25 mouse cellular contexts compared by ENCODE assay signal in the genomic region with DNA sequence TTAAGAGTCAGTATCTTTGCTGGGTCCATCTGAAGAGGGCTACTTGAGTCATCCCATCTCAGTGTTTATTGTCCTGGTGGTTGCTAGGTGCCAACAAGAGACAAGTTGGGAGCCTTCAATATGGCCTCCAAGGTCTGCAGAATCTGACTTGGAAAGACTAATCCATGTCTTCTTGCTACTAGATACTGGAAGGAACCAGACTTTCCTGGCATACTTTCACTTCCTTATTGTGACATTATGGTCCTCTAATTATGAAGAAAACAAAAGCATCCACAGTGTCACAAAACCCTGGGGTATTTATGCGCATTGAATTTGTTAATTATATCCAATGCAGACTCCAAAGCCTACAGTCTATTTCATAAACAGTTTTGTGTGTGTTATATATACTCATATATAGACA.
"Had no signal": no experiment of that assay in that cellular context is flagged by ENCODE, and none has a peak within 500 bp of the region (broad histone marks: within the 10 kb centered on the region; RNA-seq: fewer than 3 reads in every experiment).

No protein-coding gene starts in this region.

- H3K9ac ChIP-seq: heart, embryonic 13.5 days; heart, embryonic 15.5 days; hindbrain, embryonic 13.5 days; hindbrain, embryonic 15.5 days; limb, embryonic 12.5 days had no signal

- DNase-seq: gastrocnemius, adult 2 months; gastrocnemius, postnatal 10 days; gastrocnemius, postnatal 25 days; heart, adult 11 months; heart, adult 2 months; heart, postnatal 14 days; heart, postnatal 36 days; kidney, adult 11 months; kidney, adult 8-10 months; kidney, postnatal 10 days; kidney, postnatal 25 days; kidney, postnatal 4 days; liver had no signal

- H3K4me3 ChIP-seq: gastrocnemius, adult 2 months; heart, adult 2 months; heart, embryonic 13.5 days; heart, embryonic 15.5 days; hindbrain, embryonic 13.5 days; hindbrain, embryonic 15.5 days; layer of hippocampus, adult 2 months; left cerebral cortex, adult 2 months; limb, embryonic 10.5 days; limb, embryonic 12.5 days had no signal

- H3K27ac ChIP-seq: gastrocnemius, adult 2 months; heart, adult 2 months; heart, embryonic 13.5 days; heart, embryonic 15.5 days; hindbrain, embryonic 13.5 days; hindbrain, embryonic 15.5 days; hindbrain, postnatal 0 days; layer of hippocampus, adult 2 months; left cerebral cortex, adult 2 months; limb, embryonic 10.5 days; limb, embryonic 12.5 days had no signal

- H3K4me1 ChIP-seq: heart, embryonic 13.5 days; heart, embryonic 15.5 days; hindbrain, embryonic 13.5 days; hindbrain, embryonic 15.5 days; limb, embryonic 10.5 days; limb, embryonic 12.5 days had no signal

- H3K27me3 ChIP-seq: heart, embryonic 13.5 days; heart, embryonic 15.5 days; hindbrain, embryonic 13.5 days; hindbrain, embryonic 15.5 days; limb, embryonic 12.5 days had no signal

- H3K4me2 ChIP-seq: heart, embryonic 11.5 days; heart, embryonic 13.5 days; heart, embryonic 15.5 days; hindbrain, embryonic 13.5 days; hindbrain, embryonic 15.5 days; limb, embryonic 12.5 days; liver, embryonic 11.5 days had no signal

- H3K36me3 ChIP-seq: heart, embryonic 13.5 days; heart, embryonic 15.5 days; hindbrain, embryonic 13.5 days; hindbrain, embryonic 15.5 days; limb, embryonic 10.5 days; limb, embryonic 12.5 days had no signal

- H3K9me3 ChIP-seq: heart, embryonic 13.5 days; heart, embryonic 15.5 days; hindbrain, embryonic 13.5 days; hindbrain, embryonic 15.5 days; limb, embryonic 10.5 days; limb, embryonic 12.5 days had no signal

- ATAC-seq: hindbrain, postnatal 0 days; intestine, embryonic 16.5 days had no signal
